Mouse (Mus musculus) myocyte (in vitro differentiated cells): ENCODE measurements around the gene Gucy1a1. TPM values are rescaled to one million over a fixed set of nuclear protein-coding genes. Genes with fewer than 3 reads are reported as not detected.

Experiments
- H3K27me3 ChIP-seq: one replicate; pipeline ENCODE4 v1.6.1; 2011; ENCODE audit not compliant: control insufficient read depth, insufficient read depth, insufficient read length
- H3K36me3 ChIP-seq: one replicate; pipeline ENCODE4 v1.6.1; 2011; ENCODE audit not compliant: control insufficient read depth, insufficient read depth
- H3K4me2 ChIP-seq: one replicate; pipeline ENCODE4 v1.6.1; 2011; ENCODE audit warnings: low read depth, control low read depth
- H3K4me3 ChIP-seq: one replicate; pipeline ENCODE4 v1.5.1; 2011; ENCODE audit warnings: mild to moderate bottlenecking, control low read depth, moderate library complexity
- H3K79me2 ChIP-seq: one replicate; pipeline ENCODE4 v1.6.1; 2011; ENCODE audit not compliant: control insufficient read depth, insufficient read depth
- H3ac ChIP-seq: one replicate; pipeline ENCODE4 v1.6.1; 2011; ENCODE audit not compliant: control insufficient read depth, insufficient read length
- CEBPB ChIP-seq: IDR thresholded peaks from 2 replicates; pipeline ENCODE4 v1.6.1; 2011; ENCODE audit warnings: mild to moderate bottlenecking, moderate library complexity; ENCODE audit not compliant: poor library complexity, insufficient read depth, severe bottlenecking
- E2F4 ChIP-seq: IDR thresholded peaks from one replicate; pipeline ENCODE4 v1.6.1; 2011; ENCODE audit warnings: mild to moderate bottlenecking, control low read depth, moderate library complexity; ENCODE audit not compliant: insufficient read depth
- MAX ChIP-seq: IDR thresholded peaks from one replicate; pipeline ENCODE4 v1.6.1; 2011; ENCODE audit warnings: low read depth, mild to moderate bottlenecking, control low read depth
- MYOD1 ChIP-seq, 3 experiments: IDR thresholded peaks; one replicate each; pipeline ENCODE4 v1.6.1; 2011; ENCODE audit warnings: control low read depth in 2 of 3, low read depth in 2 of 3, mild to moderate bottlenecking in 2 of 3, moderate library complexity in 1 of 3; ENCODE audit not compliant: insufficient read length in 2 of 3, control insufficient read depth in 1 of 3
- MYOG ChIP-seq, 3 experiments: IDR thresholded peaks; one replicate each; pipeline ENCODE4 v1.6.1; 2011; ENCODE audit warnings: control low read depth in 2 of 3, low read depth in 2 of 3, mild to moderate bottlenecking in 2 of 3; ENCODE audit not compliant: insufficient read length in 2 of 3, control insufficient read depth in 1 of 3, insufficient read depth in 1 of 3
- POLR2A ChIP-seq: IDR thresholded peaks from one replicate; pipeline ENCODE4 v1.6.1; 2011; ENCODE audit warnings: low read depth, mild to moderate bottlenecking, control low read depth, moderate library complexity; ENCODE audit not compliant: insufficient read length
- POLR2AphosphoS2 ChIP-seq: IDR thresholded peaks from one replicate; pipeline ENCODE4 v1.6.1; 2011; ENCODE audit warnings: low read depth, control low read depth; ENCODE audit not compliant: insufficient read length
- REST ChIP-seq: IDR thresholded peaks from one replicate; pipeline ENCODE4 v1.6.1; 2011; ENCODE audit warnings: mild to moderate bottlenecking, control low read depth, moderate library complexity; ENCODE audit not compliant: insufficient read depth, insufficient read length
- SRF ChIP-seq: IDR thresholded peaks from one replicate; pipeline ENCODE4 v1.6.1; 2011; ENCODE audit warnings: low read depth; ENCODE audit not compliant: control insufficient read depth, insufficient read length
- TCF12 ChIP-seq: IDR thresholded peaks from one replicate; pipeline ENCODE4 v1.6.1; 2011; ENCODE audit warnings: mild to moderate bottlenecking, control low read depth; ENCODE audit not compliant: poor library complexity, insufficient read depth, severe bottlenecking
- TCF3 ChIP-seq: IDR thresholded peaks from one replicate; pipeline ENCODE4 v1.6.1; 2011; ENCODE audit warnings: low read depth, control low read depth; ENCODE audit not compliant: insufficient read length
- USF1 ChIP-seq: IDR thresholded peaks from one replicate; pipeline ENCODE4 v1.6.1; 2011; ENCODE audit warnings: low read depth, mild to moderate bottlenecking, control low read depth, moderate library complexity
- polyA plus RNA-seq: library from polyadenylated mRNA; unstranded; fragments of >200 nt; fragmentation: generic; extraction: Trizol; gene quantifications from one replicate; pipeline ENCODE4 v1.2.1, GENCODE M21; 2012; ENCODE audit warnings: missing spikeins

Gene Gucy1a1
- polyA plus RNA-seq, 1 experiment = not detected

DNA sequence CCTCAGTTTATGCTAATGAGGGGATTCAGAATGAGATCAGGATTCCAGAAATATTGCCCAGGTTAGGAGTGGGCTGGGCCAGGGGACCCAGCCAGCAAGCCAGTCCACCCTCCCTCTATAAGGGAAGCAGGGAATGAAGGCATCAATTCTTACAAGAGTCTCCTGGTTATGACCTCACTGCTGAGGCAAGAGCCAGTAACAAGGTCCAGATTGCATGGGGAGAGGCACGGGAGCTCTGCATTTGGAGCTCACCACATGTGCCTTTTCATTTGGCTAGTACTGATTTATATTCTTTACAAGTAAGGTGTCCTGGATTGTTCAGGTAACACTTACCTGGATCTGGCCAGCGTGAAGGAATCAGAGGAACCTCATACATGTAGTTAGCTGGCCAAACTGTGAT, 48.8 kb downstream of the Gucy1a1 start:
- TF ChIP-seq MYOD1 (IDR thresholded peaks at IDR 0.05; ENCODE audit: control insufficient read depth in 1 of 3, insufficient read length in 2 of 3, low read depth in 2 of 3) = no peak
- TF ChIP-seq REST = no peak
- TF ChIP-seq MAX = no peak
- no peak for TF ChIP-seq CEBPB
- no peak for TF ChIP-seq MYOG (IDR thresholded peaks at IDR 0.05; ENCODE audit: control insufficient read depth in 1 of 3, insufficient read depth in 1 of 3, insufficient read length in 2 of 3, low read depth in 2 of 3)
- no peak for TF ChIP-seq E2F4
- TF ChIP-seq USF1 = no peak
- no peak for TF ChIP-seq TCF12
- TF ChIP-seq POLR2AphosphoS2 = no peak
- TF ChIP-seq SRF = no peak
- TF ChIP-seq POLR2A = no peak
- TF ChIP-seq TCF3 = no peak
- H3K27me3 ChIP-seq = no peaks in the 10 kb centered on the region
- no peaks in the 10 kb centered on the region for H3K79me2 ChIP-seq
- H3ac ChIP-seq = no peak overlapping the region
- H3K4me3 ChIP-seq = no peak overlapping the region
- H3K36me3 ChIP-seq = no peaks in the 10 kb centered on the region
- H3K4me2 ChIP-seq = no peak overlapping the region

DNA sequence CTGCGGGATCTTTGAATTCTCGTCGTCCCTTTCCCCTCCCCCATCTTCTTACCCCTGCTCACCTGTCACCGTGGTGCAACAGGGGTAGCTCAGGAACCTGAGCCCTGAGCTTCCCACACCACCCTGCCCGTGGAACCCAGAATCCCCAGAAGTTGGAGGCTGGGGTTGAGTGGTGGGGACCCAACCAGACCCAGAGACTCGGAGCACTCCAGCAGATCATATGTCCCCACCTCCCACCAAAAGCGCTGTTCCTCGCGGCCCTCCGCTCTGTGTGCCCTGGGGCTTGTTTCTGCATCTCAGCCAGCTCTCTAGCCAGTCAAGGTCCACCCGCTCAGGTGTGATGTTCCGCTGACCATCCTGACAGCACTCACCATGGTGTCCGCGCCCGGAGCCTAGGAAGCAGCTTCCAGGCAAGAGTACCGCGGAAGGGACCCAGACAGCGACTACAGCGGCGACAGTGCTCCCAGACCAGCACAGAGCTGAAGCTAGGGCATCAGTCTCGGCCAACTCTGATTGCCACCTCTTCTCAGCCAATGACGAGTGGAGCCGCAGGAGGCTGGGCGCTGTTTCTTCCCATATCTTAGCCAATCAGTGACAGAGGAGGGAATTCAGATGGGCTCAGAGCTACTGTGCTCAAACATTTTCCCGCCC, 71.3 kb downstream of the Gucy1a1 start, which contains the start of gene Gucy1b1:
Gene Gucy1b1, minus strand, starts transcription at position 489 of the 651 bp plus-strand sequence.
- H3K4me3 ChIP-seq = no peak within 1 kb of the TSS
- TF ChIP-seq USF1 (no peak), POLR2A (no peak), POLR2AphosphoS2 (no peak)
- H3K27me3 ChIP-seq = peaks cover 11% of the 10 kb centered on the region

DNA sequence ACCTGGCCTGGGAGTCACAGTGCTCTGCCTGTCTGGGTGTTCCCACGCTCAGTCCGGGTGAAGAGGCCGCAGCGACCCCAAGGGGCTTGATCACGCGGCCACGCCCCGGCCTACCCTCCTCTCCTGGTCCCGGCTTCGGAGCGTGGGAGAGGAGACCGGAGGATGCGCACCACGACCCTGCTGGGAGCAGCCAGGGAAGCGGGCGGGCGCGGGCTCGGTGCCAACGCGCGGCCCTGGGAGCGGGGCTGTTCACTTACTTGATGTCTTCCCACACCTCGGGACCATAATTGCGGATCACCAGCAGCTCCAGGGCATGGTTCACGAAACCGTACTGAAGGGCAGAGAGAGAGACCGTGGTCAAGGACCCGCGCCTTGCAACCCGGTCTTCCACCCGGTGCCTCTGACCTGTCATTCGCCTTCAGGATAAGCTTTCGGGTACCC, 71.8 kb downstream of the Gucy1a1 start:
- H3K27me3 ChIP-seq = peaks cover 11% of the 10 kb centered on the region
- no peaks in the 10 kb centered on the region for H3K36me3 ChIP-seq
- no peak overlapping the region for H3K4me2 ChIP-seq
- no peak overlapping the region for H3ac ChIP-seq
- TF ChIP-seq MYOD1 (IDR thresholded peaks at IDR 0.05; ENCODE audit: control insufficient read depth in 1 of 3, insufficient read length in 2 of 3, low read depth in 2 of 3) = no peak
- no peak for TF ChIP-seq SRF
- TF ChIP-seq MAX = no peak
- TF ChIP-seq USF1 = no peak
- TF ChIP-seq CEBPB = no peak
- TF ChIP-seq TCF12 = no peak
- TF ChIP-seq MYOG (IDR thresholded peaks at IDR 0.05; ENCODE audit: control insufficient read depth in 1 of 3, insufficient read depth in 1 of 3, insufficient read length in 2 of 3, low read depth in 2 of 3) = no peak
- no peak for TF ChIP-seq E2F4
- no peak for TF ChIP-seq TCF3
- TF ChIP-seq REST = no peak
- TF ChIP-seq POLR2AphosphoS2 = no peak
- TF ChIP-seq POLR2A = no peak
- H3K79me2 ChIP-seq = no peaks in the 10 kb centered on the region
- no peak overlapping the region for H3K4me3 ChIP-seq

More for the DNA sequence above, 71.3 kb downstream of the Gucy1a1 start, which contains the start of gene Gucy1b1:
- no peaks in the 10 kb centered on the region for H3K36me3 ChIP-seq
- no peak within 1 kb of the TSS for H3K4me2 ChIP-seq
- no peak within 1 kb of the TSS for H3ac ChIP-seq
- H3K79me2 ChIP-seq = no peaks in the 10 kb centered on the region

DNA sequence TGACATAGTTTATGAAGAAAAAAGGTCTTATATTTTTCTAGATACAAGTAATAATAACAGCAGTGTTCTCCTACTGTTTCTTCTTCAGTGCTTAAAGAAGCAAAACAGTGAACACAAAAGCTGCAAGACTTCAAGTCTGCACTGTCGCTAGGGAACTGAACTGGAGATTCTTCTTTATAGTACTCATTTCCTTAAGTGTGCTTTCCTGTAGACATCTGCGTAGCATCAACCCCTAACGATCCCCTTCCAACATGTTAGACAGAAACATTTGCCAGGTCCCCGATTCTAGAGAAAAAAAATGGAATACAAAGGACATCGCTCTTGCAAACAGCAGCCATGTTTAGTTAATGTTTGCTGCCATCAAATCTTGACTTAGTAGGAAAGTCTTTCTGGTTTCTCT, 77.8 kb downstream of the Gucy1a1 start:
- TF ChIP-seq TCF12 = no peak
- TF ChIP-seq MYOG (IDR thresholded peaks at IDR 0.05; ENCODE audit: control insufficient read depth in 1 of 3, insufficient read depth in 1 of 3, insufficient read length in 2 of 3, low read depth in 2 of 3) = no peak
- TF ChIP-seq MAX = no peak
- TF ChIP-seq SRF = no peak
- TF ChIP-seq E2F4 = no peak
- no peak for TF ChIP-seq REST
- no peak for TF ChIP-seq MYOD1 (IDR thresholded peaks at IDR 0.05; ENCODE audit: control insufficient read depth in 1 of 3, insufficient read length in 2 of 3, low read depth in 2 of 3)
- no peak for TF ChIP-seq POLR2A
- no peak for TF ChIP-seq CEBPB
- no peak for TF ChIP-seq TCF3
- no peak for TF ChIP-seq USF1
- no peak for TF ChIP-seq POLR2AphosphoS2
- H3K4me3 ChIP-seq = no peak overlapping the region
- no peak overlapping the region for H3ac ChIP-seq
- H3K79me2 ChIP-seq = no peaks in the 10 kb centered on the region
- H3K36me3 ChIP-seq = no peaks in the 10 kb centered on the region
- H3K27me3 ChIP-seq = no peaks in the 10 kb centered on the region
- no peak overlapping the region for H3K4me2 ChIP-seq

DNA sequence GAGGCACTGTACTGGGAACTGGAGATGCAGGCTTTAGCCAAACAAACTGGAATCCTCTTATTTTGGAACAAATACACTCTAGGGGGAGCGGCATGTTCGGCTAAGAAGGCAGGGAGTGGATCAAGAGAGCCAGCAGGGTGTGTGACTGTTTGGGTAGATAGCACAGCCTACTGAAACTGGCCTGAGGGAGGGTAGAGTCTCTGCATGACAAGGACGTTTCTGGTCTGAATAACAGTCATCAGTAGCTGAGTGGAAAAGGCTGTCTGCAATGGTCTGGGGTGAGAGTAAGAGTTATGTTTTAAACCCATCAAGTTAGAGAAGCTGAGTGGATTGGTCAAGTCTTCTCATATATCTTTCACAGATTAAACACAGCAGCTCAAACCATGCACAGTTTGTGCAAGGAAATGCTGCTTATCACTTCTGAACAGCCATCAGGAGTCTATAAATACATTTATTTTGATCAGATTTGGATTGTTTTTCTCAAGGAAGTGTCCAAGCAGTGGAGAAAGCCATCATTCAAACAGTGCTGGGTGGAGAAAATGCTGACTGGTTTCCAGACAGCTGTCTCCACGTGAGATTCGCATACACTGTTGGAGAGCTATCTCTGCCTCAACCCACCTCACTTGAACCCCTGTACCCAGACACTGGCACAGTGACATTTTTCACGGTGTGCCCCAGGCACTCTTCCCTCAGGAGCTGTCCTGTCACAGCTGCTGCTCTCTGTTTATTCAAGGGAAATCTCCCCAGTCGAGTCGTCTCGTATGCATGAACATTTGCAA, 84.0 kb downstream of the Gucy1a1 start:
- Histone ChIP-seq H3K4me3 (no peak overlapping the region), H3K36me3 (no peaks in the 10 kb centered on the region), H3K79me2 (no peaks in the 10 kb centered on the region), H3K4me2 (peak overlapping the region; percentile 49), H3ac (no peak overlapping the region), H3K27me3 (no peaks in the 10 kb centered on the region)
- TF ChIP-seq POLR2AphosphoS2 (no peak), TCF3 (no peak), MYOD1 (IDR thresholded peaks at IDR 0.05; ENCODE audit: control insufficient read depth in 1 of 3, insufficient read length in 2 of 3, low read depth in 2 of 3) (no peak), MYOG (IDR thresholded peaks at IDR 0.05; ENCODE audit: control insufficient read depth in 1 of 3, insufficient read depth in 1 of 3, insufficient read length in 2 of 3, low read depth in 2 of 3) (no peak), USF1 (no peak), E2F4 (no peak), POLR2A (no peak), REST (no peak), MAX (no peak), SRF (no peak), TCF12 (no peak), CEBPB (no peak)
